Mouse (Mus musculus): ENCODE measurements around the gene Jazf1.

The Jazf1 gene

GRCm38 (mm10) chr6:53067989-53068874 lies at the start of gene Jazf1:
Gene Jazf1 (minus strand): TSS chr6:53068631.
- DNase-seq, result peak; percentile 74

DNA sequence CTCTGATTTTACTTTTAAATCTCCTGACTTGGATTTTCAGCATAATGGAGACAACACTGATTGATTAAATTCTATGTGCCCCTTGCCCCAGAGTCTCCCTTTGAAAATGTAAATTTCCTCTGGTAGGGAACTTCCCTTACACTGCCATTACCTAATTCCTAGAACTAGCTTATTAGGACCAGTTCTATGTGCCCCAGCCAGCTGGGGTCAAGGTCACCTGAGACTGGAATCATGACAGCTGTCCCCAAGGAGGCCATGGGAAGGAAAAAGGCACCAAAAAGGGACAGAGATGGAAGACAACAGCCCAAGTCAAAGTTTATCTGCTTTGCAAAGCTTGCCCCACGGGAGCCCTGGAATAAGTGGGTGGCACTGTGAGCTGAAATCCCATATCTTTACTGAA lies 49.4 kb upstream of the Jazf1 start:
- DNase-seq, result no peak

GRCm38 (mm10) chr6:53086879-53087278 lies 18.4 kb upstream of the Jazf1 start:
- no peak for DNase-seq

GRCm38 (mm10) chr6:53081241-53081640 lies 12.8 kb upstream of the Jazf1 start:
- no peak for DNase-seq

- DNase-seq, result no peak
These were observed 10.2 kb upstream of the Jazf1 start for GRCm38 (mm10) chr6:53078671-53079070.

GRCm38 (mm10) chr6:53071732-53072131 lies 3.3 kb upstream of the Jazf1 start:
- no peak for DNase-seq

DNA sequence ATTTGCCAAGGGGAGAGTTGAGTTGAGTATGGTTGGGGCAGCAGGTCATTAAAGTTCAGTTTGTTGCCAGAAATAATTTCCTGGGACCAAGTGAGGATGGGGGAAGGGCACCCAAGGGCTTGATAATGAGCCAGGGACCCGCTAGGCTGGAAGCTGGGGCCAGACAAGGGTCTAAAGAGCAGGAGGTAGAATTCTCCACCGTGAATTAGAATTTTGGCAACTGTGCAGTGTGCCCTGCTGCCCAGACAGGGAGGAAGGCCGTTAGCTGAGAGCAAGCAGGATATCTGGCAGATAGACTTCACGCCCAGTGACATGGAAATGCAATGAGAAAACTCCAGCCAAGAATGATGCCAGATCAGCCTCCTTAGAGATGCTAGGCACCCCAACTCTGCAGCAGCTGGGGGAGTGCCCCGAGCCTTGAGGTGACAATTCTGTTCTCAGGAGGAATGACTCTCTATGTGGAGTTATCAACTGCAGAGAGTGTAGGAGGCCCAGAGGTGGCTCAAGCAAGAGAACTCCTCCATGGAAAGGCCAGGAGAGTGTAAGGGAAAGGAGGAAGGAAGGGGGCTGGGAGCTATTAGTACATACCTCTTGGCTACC lies 1.6 kb upstream of the Jazf1 start:
- DNase-seq, result no peak

- DNase-seq, result no peak
These were observed 396 bp upstream of the Jazf1 start for GRCm38 (mm10) chr6:53068875-53069178.

DNA sequence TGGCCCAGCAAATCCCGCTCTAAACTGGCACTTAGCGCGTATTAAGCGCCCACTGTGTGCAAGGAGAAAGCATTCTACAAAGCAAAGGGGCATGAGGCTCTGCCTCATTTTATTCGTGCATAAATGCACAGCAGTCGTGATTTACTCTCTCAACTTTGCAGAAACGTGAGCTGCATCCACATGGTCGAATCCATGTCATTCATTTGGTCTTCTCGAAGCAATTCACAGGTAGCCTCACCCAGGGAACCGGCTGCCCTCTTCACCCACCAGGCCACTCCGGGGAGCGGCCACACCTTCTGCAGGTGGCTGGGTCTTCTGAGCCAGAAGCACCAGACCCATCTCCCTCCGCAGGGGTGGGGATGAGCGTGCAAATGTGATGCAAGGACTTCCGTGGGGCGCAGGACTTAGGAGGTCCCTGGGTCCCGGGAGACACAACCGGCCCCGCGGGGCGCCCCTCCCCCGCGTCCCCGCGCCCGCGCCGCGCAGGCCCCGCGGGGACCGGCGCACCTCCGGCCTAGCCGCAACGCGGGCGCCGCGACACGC lies 914 bp downstream of the Jazf1 start:
- peak; percentile 27 for DNase-seq

- no peak for DNase-seq
These were observed 1.5 kb downstream of the Jazf1 start for GRCm38 (mm10) chr6:53066978-53067377.

GRCm38 (mm10) chr6:53064070-53064469 lies 4.4 kb downstream of the Jazf1 start:
- DNase-seq, result no peak

DNA sequence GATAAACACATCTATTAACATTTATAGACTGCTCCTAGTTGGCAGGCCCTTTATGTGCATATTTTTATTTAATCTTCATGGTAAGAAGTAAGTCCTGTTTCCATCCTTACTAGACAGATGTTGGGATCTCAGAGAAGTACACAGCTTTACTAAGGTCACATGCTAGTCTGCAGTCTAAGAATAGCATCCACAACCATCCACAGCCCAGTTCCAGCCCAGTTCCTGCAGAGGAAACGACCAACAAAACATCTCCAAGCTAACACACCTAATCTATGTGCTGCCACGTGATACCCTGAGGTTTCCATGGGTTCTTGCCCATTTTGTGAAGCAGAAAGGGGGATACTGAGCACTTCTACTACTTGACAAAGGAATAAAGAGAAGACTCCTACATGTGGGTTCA lies 13.5 kb downstream of the Jazf1 start:
- DNase-seq, result no peak

- no peak for DNase-seq
These were observed 22.9 kb downstream of the Jazf1 start for GRCm38 (mm10) chr6:53045501-53045900.

DNA sequence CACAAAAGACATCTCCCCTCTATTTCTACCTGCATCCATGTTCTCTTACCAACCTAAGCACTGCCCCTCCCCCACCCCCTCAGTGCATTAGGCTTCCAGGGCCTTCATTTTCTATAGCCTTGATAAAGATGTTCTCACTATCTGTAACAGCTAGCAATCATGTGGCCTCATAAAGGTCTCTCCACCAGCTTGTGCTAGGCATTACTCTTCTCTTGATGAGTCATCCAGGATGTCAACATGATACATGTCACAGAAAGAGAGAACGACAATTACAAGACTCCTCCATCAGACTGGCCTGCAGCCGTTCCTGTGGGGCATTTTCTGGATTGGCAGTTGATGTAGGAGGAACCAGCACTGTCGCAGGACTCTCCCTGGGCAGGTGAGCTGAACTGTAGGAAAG lies 30.3 kb downstream of the Jazf1 start:
- no peak for DNase-seq

DNA sequence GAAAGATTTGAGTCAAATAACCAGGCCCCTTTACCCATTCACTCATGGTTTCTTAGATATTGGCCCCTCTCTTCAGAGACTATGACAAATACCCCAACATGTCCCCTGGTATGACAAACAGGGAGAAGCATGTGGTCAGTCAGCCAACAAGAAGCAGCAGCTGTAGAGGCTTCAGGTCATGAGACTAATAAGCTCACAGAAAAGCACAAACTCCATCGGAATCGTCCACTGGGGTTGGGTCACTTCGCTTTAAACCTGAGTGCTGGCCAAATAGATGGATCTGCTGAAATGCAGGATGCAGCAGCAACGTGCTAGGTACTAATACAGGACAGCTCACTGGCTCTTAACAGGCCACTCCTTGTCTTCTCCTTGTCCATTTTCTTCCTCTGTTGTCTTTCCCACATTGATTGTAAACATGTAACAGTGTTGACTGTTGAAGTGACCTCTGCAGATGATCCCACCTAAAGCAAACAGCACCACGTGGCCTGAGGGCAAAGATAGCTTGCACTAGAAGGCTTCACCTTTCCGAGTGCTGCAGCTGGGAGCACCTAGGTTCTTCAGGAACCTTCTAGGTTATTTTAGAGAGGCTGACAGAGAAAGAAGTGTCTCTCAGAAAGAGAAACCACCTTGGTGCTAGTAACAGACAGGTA lies 33.9 kb downstream of the Jazf1 start:
- no peak for DNase-seq

DNA sequence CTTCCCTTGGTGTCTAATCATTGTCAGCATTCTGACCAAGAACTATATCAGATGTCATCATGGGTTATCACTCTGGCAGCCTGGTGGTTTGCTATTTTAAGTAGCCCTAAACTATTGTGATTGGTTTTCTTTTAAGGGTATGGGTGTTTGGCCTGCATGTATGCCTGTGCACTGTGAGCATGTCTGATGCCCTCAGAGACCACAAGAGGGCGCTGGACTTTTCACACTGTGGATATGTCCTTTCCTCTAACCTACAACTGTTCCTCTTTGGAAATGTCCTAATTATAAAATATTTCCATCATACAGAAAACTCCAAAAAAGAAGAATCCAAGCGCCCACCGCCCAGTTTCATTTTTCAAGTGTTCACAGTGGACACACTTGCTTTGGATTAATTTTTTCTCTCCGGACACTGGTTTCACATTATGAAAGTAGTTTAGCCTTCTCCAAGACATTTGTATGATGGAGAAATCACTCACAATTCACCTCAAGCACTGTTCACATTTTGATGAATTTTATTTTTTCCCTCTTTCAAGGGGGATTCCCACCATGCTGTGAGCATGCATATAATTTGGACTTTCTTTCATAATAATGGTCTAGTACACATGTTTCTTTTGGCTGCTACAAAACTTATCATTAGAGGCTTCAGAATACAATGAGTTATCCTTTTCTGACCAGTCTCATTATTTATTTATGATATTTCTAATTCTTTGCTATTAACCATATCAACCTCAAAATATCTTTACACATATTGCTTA lies 35.5 kb downstream of the Jazf1 start:
- DNase-seq, result peak; percentile 9

DNA sequence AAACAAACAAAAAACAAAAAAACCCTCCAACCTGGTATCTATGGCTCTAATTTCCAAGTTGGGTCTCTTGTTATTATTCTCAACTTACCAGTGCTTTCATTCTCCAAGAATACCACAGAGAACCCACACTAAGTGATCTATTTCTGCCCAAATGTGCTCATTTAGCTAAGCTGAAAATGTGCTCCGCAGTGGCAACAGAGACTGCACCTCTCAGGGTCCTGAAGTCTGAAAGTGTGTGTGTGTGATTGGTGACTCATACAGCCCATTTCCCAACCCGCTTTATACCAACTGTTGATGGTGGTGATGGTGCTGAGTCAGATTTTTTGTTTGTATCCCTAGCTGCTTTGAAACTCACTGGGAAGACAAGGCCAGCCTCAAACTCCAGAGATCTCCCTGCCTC lies 46.4 kb downstream of the Jazf1 start:
- no peak for DNase-seq

GRCm38 (mm10) chr6:53021081-53021480 lies 47.4 kb downstream of the Jazf1 start:
- no peak for DNase-seq

DNA sequence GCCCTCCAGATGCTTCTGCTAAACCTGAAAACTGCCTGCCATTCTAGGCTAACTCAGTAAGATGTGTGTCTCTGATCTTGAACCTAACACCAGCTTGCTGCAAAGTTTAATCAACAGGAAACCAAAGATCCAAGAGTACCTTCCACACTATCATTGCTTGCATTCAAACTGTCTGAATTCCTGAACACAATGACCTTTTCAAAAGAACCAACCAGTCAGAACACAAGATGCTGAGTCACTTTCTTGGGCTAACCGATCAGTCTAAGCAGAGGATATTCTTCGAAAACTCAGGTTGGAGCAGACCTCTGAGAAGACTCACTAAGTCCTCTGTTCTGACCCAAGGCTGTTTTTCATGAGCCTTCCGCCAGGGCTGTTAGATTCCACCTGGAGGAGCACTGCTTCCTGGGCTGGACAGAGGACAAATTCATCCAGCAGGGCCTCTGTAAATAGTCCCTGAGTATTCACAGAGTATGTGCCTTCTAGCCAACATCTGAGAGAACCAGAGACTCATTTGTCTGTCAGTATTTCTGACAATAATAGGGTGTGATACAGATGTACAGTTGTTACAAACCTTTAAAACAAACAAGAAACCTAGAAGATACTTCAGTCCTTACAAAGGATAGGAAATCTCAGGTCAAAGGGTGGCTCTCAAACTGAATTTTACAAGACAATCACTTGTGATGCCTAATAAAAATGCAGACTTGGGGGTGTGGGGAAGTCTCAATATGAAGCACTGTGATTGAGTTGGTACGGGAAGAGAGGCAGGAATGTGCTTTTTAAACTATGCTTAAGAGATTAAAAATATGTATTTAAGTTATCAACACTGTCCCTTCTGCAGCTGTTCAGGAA lies 50.9 kb downstream of the Jazf1 start:
- no peak for DNase-seq

- DNase-seq, result no peak
These were observed 53.7 kb downstream of the Jazf1 start for GRCm38 (mm10) chr6:53014460-53015455.

DNA sequence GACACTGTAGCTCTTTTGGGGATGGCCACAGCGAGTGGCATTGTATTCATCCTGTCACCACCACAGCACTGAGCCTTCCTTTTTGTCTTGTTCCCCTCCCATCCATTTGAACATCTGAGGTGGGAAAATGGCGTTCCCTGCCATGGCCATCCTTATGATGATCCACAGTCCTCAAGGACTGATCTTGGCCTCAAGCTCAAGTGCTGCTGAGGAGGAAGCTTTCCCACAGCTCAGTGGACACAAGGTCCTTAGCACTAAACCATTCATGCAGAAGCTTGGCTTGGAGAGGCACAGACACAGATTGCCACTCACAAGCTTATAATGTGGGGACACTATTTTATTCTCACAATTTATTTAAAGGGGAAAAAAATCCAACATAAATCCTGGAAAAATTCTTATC lies 58.1 kb downstream of the Jazf1 start:
- DNase-seq, result no peak
